Mouse (Mus musculus): Measurements from ENCODE around the gene Rbpj.
"Not testable (repeated sequence)": the region's sequence is repeated elsewhere in the genome, so short reads cannot be mapped to it uniquely, and the experiment has no call there.

Rbpj gene

GRCm38 (mm10) chr5:53516482-53516881 lies 50.5 kb downstream of the Rbpj start:
- no peak for DNase-seq

- no peak for DNase-seq
These were observed 51.9 kb downstream of the Rbpj start for GRCm38 (mm10) chr5:53517802-53518201.

- DNase-seq, result no peak
These were observed 53.2 kb downstream of the Rbpj start for GRCm38 (mm10) chr5:53519131-53519530.

GRCm38 (mm10) chr5:53519998-53520577 lies 54.1 kb downstream of the Rbpj start:
- DNase-seq, result no peak

DNA sequence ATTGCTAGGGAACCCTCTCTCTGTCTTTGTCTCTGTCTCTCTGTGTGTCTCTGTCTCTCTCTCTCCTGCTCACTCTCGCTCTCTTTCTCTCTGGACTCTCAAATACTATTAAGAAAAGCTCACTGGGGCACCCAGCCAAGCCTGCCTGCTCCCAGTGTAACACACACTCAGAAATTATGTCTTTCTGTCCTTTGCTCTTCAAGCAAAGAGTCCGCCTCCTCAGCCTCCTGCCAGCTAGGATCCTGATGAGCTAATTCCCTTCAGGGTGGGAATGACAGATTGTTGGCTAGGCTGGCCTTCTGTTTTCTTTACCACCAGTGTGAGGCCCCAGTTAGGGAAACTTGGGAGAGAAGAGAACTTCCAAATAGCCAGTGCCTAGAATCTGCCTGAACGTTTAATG lies 57.1 kb downstream of the Rbpj start:
- DNase-seq, result peak; percentile 64

DNA sequence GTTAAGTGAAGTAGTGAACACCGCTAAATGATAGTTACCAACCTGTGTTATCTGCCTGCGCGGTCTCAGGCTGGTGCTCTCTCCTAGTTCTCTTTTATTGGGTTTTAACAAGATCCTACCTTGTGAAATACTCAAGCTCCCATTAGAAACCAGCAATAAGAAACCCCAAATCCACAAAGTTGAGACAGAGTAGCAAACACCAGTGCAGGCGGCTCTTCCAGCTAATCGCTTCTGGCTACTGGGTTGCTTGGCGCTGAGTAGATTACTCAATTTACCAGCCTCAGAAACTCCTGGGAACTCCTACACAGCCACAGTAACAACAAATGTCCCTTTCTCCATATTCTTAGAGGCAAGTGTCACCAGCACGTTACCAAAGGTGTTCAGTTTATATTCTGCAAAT lies 58.2 kb downstream of the Rbpj start:
- no peak for DNase-seq

GRCm38 (mm10) chr5:53524831-53525230 lies 58.9 kb downstream of the Rbpj start:
- no peak for DNase-seq

DNA sequence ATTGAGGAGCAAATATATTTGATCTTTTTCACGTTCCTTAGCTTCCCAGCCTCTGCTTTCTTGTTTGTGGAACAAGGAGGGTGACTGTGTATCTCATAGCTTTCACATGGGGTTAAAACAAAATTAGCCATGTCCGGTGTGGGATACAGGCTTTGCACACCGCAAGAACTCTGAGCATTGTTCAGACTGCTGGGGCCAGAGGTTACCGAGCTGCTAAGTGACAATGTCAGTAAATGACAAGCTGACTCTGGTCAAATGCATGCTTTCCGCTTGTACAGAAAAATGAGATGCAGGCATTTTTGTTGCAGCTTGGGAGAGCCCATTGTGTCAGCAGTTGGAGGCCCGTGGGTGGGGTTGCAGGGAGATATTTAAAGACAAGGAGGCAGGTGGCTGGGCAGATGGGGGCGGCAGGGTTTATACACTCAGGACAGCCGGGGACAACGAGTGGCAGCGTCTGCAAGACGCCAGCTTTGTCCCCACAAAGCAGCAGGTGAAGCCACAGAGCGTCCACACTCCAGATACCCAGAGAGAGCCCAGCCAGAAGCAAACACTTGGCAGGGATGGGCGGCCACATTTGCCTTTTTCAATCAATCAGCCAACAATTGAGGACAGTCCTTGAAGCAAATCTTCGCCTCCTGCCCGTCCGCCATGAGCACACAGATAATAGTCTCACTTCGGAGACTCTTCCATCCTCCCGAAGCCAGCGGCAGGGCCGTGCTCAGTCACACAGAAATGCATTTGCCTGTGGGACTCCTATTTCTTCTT lies 59.5 kb downstream of the Rbpj start:
- DNase-seq, result no peak

DNA sequence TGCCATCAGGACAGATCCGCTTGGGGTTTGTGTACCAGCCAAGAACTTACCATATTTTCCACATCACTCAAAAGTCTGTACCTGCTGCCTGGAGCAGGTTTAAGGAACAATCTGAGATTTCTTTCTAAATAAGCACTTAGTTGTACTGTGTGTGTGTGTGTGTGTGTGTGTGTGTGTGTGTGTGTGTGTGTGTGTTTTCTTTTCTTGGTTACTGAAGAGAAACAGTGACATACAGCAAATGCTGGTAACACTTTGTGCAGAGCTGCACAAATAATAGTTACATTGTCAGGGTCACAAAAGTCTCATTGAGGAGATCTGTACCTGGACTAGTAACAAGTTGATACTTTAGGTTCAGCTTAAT lies 60.1 kb downstream of the Rbpj start:
- DNase-seq, result no peak

DNA sequence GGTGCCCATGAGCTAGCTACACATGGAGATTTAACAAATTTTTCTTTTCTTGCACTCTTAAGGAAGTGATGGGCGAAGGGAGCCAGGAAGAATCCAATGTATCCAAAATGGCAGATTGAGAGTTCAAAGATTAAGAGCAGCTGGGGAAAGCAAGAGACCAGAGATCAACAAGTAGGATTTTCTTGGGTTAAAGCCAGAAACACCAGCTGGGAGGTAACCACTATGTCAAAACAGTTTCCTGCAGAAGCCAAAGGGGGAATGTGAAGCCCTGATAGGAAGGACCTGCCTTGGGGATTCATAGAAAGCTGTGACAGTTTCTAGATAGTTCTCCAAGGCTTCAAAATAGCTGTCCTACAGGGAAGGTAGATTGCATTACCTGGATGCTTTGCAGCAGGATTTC lies 63.9 kb downstream of the Rbpj start:
- DNase-seq, result peak; percentile 71

DNA sequence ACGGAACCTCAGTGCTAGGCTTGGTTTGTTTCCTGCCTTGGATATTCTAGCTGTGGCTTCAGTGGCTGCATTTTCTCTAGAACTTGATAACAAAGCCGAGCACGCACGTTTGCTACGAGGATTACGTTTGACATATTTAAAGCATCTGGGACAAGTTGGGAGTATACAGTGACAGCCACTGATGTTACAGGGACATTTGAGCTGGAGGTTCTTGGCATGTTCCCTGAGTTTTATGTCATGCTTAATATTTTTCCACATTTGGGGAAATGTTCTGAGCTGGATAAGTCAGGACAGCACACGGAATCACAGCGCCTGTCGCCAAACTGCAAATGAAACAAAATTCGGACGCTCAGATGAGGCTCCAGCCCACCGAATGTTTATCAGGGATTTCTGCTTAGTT lies 69.1 kb downstream of the Rbpj start:
- DNase-seq, result no peak

- DNase-seq, result no peak
These were observed 70.9 kb downstream of the Rbpj start for GRCm38 (mm10) chr5:53536635-53537554.

DNA sequence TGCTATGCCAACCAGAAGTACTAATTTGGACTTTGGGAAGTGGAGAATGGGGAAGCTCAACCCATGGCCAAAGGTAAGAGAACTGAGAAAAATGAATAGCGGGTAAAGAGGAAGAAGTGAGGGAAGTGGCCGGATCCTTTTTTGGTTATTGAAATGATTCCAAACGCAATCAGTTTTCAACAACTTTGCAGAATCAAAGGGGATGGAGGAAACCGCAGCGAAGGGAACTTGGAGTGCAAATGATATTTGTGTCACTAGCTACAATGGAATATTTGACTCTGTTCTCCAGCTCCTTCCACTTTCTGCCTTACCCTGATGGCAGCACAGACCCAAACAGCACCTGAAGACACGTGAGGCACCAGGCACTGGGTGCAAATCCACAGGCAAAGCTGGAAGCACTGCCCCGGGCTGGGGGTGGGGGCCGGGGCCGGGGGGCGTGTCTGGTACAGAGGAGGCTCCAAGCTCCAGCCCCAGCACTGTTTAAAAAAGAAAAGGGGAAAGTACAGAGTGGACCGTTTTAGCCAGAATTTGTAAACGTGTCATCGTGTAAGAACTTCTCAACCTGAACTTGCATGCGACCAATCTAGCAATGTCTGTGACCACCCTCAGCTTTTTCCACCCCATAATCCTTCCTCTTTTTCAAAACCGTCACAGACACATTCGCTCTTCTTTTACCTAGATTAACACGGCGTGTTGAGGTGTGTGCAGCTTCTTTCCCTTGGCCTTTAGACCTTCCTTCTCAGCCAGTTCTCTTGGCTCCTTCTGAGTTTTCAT lies 74.1 kb downstream of the Rbpj start:
- DNase-seq, result no peak

DNA sequence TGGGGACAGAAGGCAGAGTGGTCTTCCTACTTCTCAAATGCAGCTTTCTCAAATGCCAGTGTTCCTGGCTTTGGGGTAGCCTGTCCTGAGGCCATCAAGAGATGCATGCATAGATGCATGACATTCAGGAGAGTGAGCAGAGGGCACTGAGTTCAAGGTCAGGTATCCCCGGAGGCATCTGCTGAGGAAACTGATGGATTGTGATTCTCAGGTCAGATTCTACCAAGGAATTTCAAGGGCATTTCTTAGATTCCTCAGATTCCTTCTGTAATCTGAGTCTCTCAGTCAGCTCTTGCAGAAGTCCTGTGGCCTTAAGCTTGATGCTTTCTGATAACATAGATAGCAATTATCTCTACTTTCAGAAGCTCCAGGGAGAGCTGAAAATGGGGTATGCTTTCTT lies 76.1 kb downstream of the Rbpj start:
- no peak for DNase-seq

GRCm38 (mm10) chr5:53543399-53543798 lies 77.4 kb downstream of the Rbpj start:
- no peak for DNase-seq

DNA sequence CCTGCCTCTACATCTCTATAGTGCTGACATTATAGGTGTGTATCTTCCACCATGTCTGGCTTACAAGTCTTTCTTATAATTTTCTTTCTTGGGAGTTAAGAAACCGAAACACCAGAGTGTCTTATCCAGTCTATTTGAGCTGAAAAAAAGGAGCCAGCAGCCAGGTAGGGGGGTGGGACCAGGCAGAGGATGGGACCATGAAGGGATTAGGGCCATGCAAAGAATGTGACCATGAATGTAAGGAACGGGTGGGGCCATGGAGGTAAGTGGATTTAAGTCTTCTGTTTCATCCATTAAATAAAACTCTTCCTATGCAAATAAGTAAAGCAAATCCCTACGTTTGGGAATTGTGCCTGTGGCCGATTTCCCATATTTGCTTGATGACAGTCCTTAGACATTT lies 78.0 kb downstream of the Rbpj start:
- no peak for DNase-seq

GRCm38 (mm10) chr5:53546440-53546839 lies 80.5 kb downstream of the Rbpj start:
- DNase-seq, result no peak

GRCm38 (mm10) chr5:53546979-53547472 lies 81.1 kb downstream of the Rbpj start:
- DNase-seq, result peak; percentile 20

GRCm38 (mm10) chr5:53550329-53550728 lies 84.4 kb downstream of the Rbpj start:
- DNase-seq, result not testable (repeated sequence)

DNA sequence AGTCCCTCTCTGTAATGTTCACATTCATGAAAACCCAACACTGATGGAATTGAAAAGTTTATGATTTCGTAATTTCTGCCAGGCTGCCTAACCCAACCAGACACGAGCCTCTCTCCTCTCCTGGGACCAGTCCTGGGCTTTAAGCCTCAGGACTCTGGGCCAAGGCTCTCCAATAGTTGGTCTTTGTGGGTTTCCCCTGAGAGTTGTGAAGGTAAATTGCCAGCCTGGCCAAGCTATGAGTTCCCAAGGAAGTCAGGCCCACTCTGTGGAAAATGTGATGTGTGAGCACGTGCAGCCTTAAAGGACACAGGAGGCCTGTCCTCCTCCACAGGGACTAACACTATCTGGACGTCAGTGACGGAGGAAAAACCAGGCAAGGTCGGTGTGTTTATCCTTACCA lies 85.4 kb downstream of the Rbpj start:
- no peak for DNase-seq

DNA sequence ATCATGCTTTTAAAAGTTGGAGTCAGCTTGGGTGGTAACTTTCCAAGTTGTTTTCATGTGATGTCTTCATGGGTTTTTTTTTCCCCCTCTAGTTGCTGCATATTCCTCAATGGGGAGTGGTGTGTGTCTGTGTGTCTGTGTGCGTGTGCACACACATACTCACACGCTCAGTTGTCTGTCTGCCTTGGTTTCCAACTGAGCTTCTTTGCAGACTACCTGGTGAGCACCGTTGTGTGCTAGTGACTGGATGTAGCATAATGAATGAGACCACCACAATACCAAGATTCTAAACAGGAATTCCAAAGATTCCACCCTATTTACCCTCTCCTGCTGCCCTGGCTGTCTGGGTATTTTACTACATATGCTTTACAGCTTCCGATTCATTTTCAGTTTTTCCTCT lies 86.0 kb downstream of the Rbpj start:
- DNase-seq, result no peak

GRCm38 (mm10) chr5:53553281-53553680 lies 87.3 kb downstream of the Rbpj start:
- DNase-seq, result no peak

DNA sequence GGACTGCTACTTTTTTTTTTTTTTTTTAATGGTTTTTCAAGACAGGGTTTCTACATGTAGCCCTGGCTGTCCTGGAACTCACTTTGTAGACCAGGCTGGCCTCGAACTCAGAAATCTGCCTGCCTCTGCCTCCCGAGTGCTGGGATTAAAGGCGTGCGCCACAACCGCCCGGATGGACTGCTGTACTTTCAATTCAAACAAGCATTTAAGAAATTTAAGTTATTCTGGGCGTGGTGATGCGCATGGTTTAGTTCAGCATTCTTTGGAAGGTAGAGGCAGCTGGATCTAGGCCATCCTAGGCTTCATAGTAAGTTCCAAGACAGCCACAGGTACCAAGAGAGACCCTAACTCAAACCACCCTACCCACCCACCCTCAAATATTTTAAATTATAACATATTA lies 88.2 kb downstream of the Rbpj start:
- DNase-seq, result no peak
